Mouse (Mus musculus) lung, adult 18-20 months (tissue): ENCODE results near the gene Neurl2.
A peak's percentile ranks its signal among the peaks of the same experiment; 100 is the strongest.
"Not testable (repeated sequence)": the region's sequence is repeated elsewhere in the genome, so short reads cannot be mapped to it uniquely, and the experiment has no call there.

Experiments used
- DNase-seq, 2 experiments: peaks; one replicate each; pipeline ENCODE4 v3.0.0; 2022; ENCODE audit warnings: mixed read lengths in 2 of 2

Gene Neurl2

DNA sequence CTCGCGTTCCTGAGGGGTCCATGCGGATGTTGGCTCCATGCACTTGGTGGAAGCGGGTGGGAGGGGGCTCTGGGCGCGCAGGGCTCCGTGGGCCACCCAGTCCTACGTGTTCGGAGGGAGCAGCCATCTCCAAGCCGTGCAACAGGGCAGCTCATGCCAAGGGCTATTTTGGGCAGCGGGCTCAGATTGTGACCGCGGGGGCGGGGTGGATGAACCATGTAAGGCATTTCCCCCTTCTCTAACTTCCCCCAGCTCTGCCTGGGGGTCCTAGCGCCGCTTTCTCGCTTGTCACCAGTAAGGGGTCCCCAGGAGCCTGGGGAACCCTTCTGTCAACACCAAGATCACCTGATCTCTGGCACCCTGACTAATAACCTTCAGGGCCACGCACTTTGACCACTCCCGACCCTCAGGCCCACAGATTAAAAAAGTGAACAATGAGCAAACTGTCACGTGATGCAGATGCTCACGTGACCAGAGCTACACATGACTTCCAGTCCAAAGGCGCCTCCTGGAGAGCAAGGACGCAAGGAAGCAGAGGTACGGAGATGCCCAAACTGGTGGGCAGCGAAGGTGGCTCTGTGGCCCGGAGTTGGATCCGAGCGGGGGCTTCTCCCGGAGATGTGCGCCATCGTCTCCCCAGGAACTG is at the start of gene Neurl2:
Neurl2 (minus strand) TSS at position 143 of the 646 bp plus-strand sequence.
- DNase-seq, result peak; percentile 91 to 92

DNA sequence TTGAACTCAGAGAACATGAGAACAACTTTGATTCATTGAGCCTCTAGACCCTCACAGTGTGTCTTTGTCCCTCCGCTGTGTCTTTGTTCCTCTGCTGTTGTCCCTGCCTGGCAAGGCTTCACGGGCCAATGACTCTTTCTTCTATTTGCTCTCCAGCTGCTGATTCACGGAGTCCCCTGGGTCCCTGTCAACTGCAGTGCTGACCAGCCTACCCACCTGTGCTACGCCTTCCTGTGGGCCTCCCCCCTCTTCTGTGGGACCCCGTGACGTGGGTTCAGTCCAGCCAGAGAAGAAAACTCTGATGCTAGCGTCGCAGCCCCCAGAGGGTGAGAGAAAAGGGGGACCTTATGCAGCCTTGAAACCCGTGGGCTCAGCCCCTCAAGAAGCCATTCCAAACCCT is 49.4 kb upstream of the Neurl2 start:
- DNase-seq, result no peak

DNA sequence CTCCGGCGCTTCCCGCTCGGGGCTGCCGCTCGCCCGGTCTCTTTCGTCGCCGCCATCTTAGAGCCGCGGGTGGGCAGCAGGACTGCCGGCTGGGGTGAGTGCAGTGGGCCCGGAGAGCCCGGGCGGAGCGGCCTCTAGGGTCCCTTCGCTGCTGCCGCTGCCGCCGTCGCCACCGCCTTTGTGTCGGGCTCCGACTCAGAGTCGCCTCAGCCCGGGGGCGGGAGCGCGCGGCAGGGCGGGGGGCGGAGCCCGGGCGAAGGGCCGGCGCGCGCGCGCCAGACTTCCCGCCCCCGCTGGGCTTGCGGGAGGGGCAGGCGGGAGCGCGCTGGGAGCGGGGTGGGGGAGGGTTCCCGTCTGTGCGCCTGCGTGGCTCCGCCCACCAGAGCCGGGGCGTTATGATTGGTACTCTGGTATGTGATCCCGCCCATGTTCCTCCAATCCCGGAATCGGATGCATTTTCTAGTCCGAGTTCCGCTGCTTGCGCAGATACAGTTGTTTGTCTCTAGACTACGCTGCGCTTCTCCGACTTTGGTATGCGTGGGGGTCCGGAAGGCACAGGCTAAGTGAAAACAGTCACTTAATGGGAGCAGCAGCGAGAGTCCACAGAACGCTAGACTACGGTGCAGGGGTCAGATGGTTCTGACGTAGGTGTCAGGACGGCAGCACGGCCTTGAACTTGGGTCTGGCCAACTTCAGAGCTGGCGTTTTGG is 46.5 kb upstream of the Neurl2 start:
- peak; percentile 93 to 95 for DNase-seq

DNA sequence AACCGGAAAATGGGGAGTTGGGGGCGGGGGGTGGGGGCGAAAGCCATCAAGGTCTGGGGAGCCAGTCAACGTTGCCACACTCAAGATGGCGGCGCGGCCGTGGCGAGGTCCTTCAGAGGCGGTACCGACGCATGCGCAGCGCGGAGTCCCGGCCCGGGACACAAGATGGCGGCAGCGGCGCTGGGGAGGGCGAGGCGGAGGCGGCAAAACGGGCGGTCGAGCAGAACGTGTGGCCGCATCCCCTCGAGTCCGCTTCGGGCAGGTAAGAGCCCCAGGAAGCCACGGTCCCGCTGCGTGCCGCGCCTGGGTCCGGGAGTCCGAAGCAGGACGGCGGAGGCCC is 45.9 kb upstream of the Neurl2 start, which contains the start of gene Pcif1:
Pcif1 (plus strand) TSS at position 77 of the 340 bp plus-strand sequence.
- DNase-seq, result peak; percentile 90 to 93

DNA sequence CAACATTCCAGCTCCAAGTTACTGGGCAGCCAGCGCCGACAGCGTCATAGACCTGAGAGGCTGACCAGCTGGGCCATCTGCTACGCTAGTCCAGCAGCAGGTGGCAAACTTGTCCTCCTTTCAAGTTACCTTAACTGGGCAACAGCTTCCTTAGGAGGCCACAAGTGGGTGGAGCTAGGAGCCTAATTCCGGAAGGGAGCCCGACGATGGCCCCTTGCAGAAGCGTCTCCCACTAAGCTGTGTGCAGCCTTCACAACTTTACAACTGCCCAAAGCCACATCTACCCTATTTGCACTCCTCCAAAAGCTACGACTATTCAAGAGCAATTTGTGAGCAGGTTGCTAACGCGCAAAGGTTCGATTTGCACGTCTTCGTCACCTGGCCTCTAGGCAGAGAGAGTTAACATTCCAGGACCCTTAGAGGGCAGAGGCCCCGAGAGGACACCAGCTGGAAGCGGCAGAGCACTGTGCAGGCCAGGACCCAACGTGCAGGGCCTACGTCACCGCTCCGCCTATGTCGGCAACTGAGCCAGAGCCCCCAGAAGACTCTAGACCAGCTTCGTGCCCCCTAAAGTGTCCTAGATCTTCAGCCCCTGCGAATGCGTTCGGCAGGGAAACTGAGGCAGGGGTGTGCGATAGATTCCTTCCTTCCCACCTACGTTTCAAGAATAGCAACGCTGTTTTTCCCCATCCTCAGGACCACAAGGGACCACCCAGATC is 45.4 kb upstream of the Neurl2 start:
- peak; percentile 81 to 86 for DNase-seq

DNA sequence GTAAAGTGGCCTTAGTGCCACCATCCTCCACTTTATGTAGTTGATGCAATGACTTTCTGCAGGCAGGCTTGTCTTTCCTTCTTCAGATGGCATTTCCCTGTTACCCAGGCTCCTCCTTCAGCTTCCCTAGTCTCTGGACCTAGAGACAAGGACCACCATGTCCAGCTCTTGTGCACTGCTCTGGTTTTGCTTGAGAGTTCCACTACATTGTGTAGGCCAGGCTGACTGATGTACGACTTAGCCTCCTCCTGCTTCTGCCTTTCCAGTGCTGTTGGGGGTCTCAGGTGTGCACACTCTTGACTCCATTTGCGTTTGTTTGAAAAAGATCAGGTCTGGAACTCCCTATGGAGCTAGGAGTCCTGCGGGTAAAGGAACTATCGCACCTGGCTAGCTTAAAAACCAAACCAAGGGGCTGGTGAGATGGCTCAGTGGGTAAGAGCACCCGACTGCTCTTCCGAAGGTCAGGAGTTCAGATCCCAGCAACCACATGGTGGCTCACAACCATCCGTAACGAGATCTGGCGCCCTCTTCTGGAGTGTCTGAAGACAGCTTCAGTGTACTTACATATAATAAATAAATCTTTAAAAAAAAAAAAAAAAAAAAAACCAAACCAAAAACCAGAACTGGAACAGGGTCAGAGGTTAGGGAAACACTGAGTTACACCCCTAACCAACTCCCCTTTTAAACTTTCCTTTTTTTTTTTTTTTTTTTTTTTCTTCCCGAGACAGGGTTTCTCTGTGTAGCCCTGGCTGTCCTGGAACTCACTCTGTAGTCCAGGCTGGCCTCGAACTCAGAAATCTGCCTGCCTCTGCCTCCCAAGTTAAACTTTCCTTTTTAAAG is 44.3 kb upstream of the Neurl2 start:
- DNase-seq, result not testable (repeated sequence)

DNA sequence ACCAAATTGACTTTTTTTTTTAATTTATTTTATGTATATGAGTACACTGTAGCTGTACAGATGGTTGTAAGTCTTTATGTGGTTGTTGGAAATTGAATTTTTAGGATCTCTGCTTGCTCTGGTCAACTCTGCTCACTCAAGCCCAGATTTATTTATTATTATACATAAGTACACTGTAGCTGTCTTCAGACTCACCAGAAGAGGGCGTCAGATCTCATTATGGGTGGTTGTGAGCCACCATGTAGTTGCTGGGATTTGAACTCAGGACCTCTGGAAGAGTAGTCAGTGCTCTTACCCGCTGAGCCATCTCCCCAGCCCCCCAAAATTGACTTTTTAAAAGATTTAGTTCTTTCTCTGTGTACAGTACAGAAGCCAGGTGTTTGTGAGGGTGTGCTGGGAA is 42.4 kb upstream of the Neurl2 start:
- not testable (repeated sequence) for DNase-seq

DNA sequence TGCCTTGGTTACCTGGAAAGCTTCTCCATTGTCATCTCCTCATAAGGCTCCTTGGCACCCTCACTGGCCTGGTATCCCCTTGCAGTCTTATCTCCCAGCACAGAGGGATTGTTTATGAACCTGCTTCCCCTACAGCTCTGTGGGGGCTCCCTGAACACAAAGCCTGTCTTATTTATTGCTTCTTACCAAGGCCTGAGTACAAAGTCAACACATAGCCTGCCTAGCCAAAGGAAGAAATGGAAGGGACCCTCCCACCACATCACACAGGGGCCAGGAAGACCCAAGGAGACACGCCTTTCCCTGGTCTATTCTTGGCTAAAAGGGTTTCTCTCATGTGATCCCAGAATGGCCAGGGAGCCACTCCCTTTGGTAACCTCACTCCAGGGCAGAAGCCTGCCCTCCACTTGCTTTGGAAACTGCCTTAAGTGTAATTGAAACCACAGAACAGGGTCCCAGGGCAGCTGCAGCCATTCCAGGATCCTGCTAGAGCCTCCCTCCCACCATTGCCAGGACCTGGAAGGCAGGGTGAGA is 41.0 kb upstream of the Neurl2 start:
- peak; percentile 74 to 83 for DNase-seq

DNA sequence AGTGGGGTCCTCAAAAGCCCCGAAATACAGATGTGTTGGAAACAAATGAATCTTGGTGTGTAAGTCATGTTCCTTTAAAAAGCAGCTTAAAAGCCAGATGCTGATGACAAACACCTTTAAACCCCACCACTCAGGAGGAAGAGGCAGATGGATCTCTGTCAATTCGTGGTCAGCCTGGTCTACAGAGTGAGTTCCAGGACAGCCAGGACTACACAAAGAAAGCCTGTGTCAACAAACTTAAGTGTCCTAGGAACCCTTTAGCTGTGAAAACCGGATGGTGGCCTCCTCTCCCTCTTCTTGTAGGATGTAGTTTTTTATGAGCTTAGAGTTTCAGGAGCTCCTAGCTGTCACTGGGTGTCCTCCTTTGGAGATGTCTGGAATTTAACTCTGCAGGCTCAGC is 40.4 kb upstream of the Neurl2 start:
- DNase-seq, result no peak

DNA sequence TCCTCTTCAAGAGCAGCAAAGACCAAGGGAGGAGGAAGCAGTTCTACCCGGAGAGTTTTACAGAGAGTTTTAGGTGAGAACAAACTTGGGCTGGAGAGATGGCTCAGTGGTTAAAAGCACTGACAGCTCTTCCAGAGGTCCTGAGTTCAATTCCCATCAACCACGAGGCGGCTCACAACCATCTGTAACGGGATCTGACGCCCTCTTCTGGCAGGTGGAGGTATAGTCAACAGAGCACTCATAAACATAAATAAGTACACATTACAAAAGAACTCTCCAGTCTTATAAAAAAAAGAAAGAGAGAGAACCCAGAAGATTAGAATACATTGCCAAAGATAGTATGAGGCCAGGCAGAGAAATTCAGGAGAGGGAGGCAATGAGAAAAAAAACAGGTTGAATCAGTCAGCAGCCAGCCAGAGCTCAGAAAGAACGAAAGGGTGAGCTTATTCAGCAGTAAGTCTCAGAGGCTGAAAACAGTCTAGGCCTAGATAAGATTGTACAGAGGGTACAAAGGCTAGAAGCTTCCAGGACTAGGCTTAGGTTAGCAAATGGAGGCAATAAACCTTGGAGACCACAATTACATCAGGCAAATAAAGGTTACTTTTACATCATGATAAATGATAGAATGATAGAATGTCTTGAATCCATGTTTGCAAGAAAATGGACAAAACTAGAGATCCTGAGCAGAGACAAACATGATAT is 38.5 kb upstream of the Neurl2 start:
- DNase-seq, result no peak

DNA sequence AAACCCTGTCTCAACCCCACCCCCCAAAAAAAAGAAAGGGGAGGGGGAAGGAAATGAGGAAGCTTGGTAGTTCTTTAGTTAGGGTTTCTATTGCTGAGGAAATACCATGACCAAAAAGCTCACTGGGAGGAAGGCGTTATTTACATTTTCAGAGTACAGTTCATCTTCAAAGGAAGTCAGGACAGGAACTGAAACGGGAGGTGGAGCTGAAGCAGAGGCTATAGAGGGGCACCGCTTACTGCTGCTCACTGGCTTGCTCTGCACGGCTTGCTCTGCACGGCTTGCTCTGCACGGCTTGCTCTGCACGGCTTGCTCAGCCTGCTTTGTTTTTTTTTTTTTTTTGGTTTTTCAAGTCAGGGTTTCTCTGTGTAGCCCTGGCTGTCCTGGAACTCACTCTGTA is 35.2 kb upstream of the Neurl2 start:
- DNase-seq, result peak in 1 of 2 experiments; percentile 53

DNA sequence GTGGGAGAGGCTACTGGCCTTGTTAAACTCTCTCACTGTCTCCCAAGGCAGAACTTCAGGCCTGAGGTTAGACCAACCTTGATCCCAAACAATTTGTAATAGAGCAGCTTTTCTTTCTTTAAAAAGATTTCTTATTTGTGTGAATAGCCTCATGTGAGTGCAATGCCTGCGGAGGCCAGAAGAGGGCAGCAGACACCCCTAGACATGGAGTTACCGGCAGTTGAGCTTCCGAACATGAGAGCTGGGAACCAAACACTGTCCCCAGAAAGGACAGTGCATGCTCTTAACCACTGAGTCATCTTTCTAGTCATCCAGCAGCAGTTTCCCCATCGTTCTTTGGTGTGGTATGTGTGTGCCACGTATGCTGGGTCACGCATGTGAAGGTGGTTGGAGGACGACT is 34.3 kb upstream of the Neurl2 start:
- no peak for DNase-seq

DNA sequence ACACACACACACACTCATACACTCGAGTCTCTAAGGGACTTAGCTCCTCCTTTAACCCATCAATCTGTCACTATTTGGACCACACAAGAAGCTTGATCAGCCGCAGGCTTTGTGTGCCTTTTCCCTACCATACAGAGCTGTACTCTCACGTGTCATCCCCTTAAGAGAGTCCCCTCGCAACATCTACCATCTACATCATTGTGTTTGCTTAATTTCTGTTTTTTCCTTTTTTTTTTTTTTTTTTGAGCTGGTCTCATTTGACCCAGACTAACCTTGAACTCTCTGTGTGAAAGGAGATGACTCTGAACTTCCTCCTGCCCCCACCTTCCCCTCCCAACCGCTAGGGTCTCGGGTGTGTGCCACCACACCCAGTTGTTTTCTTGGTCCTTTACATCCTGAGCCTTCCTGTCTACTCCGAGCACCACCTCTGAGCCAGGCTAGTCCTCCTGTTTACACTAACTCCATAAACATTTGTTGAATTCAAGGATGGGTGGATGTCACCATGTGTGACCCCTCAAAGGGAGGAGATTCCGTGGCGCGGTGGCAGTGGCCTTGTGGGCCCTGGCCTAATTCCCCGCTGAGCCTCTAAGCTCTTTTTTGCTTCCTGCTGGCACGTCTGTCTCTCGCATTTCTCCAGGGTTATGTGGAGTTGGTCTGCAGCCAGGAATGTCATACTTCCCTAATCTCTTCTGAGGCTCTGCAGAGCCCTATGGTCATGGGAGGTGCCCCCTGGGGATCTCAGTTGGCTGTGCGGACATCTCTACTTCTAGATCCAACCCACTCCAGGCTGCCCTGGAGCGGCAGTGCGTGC is 33.7 kb upstream of the Neurl2 start:
- DNase-seq, result peak; percentile 85 to 89

DNA sequence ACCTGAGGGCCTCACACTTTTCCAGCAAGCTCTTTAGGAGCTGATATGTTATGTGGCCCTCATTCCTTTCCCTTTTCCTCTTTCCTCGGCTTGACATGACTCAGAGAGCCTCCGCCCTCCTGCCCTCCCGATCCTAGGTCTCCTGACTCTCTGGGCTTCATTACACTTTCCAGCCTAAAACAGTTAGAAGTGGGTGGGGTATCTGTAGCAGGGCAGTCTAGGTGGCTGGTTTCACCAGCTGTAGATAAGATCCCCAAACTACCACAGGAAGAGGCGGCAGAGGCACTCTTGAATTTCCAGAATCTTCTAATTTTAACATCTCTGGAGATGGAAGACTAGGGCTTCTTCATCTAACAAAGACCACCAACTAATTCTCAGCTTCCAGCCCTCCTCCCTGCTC is 31.3 kb upstream of the Neurl2 start:
- no peak for DNase-seq

DNA sequence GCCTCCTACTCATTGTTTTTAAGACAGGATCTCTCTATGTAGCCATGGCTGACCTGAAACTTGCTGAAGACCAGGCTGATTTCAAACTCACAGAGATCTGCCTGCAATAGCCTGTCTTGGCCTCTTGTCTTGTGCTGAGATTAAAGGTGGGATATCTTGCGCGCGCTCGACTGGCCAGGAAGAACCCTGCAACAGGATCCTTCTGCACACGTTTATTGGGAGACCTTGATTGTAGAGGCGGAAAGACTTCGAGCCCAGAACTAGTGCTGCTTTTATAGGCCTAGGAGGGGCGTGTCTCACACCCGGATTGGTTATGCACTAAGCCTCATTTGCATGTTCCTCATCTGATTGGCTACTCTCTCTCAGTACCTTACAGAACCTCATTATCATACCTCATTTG is 30.2 kb upstream of the Neurl2 start:
- DNase-seq, result not testable (repeated sequence)

DNA sequence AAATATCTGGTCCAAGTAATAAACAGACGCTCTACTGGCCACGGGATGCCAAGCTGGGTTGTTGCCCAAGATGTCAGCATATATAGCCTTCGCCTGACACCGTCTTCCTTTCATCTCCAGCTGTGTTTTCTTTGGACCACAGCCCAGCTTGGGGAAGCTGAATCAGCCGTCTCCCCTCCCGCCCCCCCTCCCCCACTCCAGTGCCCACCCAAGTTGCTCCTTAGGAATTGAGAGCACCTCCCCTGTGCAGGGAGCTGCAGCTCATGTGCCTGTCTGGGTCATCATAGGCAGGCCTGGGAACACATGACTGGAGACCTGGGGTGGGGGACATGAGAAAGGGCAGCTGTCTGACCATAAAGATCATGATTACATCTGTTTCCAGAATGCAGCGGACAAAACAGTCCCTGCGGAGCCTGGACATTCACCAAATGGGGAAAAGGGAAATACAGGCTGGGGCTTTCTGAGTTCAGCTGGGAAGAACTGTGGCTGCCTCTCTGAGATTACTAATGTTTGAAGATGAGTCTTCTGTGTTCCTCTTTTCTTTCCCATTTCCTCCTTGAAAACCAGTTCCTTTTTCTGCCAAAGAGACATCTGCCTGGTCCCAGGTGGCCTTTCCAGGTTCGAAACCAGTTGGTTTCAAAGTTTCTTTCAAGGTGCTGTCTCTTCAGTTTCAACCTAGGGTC is 29.1 kb upstream of the Neurl2 start:
- DNase-seq, result peak; percentile 73 to 77

DNA sequence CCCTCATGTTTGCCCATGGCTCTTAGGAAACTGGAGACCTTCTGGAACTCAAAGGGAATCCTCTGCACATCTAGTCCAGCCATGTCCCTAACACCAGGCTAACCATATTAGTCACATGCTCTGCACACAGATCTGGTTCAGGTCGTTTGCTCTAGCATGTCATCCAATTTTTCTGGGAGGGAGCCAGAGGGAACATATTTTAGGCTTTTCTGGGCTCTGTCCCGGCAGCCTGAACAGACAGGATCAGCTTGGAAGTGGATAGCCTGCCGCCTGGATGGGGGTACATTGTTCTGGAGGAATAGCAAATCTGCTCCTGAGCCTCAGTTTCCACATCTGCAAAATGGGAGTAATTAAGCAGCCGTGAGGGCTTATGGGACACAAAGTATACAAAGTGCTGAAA is 27.8 kb upstream of the Neurl2 start:
- no peak for DNase-seq

DNA sequence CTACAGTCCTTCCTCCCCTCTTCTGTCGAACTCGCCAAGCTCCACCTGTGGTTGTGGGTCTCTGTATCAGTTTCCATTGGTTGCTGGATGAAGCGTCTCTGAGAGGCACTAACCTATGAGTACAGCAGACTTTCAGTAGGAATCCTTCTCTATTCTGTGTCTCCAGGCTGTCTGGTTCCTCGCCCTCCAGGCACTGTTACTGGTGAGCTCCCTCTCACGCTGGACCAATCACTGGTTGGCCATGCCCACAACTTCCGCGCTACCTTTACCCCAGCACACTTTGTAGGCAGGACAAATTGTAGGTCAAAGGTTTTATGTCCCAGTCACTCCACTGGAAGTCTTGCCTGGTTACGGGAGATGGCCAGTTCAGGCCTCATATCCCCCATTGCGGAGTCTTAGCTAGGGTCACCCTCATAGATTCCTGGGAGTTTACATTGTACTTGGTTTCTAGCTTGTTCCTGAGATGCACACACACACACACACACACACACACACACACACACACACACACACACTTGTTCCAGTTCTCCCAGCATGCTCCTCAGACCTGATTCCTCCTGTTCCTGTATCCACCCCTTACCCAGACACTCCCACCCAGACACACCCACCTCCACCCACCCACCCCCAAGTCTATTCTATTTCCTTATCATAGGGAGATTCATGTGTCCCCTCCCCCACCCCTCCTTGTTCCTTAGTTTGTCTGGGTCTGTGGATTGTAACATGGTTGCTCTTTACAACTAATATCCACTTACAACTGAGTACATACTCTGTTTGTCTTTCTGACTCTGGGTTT is 26.6 kb upstream of the Neurl2 start:
- DNase-seq, result peak in 1 of 2 experiments; percentile 36

DNA sequence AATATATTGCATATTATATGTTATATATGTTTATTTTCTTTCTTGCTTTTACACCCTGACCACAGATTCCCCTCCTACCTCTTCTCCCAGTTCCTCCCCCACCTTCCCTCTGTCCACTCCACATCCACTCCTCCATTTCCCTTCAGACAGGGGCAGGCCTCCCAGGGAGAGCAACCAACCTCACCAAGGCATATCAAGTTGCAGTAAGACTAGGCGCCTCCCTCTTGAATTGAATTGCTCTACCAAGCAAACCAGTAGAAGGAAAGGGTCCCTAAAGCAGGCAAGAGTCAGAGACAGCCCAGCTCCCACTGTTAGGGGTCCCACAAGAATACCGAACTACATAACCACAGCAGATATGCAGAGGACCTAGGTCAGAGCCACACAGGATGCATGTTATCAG is 25.9 kb upstream of the Neurl2 start:
- DNase-seq, result no peak
